Mouse (Mus musculus) megakaryocyte, embryonic 14.5 days (primary cell): Measurements from ENCODE around the gene Zfhx3. TPM values are rescaled to one million over a fixed set of nuclear protein-coding genes. Genes with fewer than 3 reads are reported as not detected.

Source experiments
- H3K27me3 ChIP-seq: replicated peaks from 2 replicates; pipeline ENCODE3; 2012; ENCODE audit warnings: inconsistent platforms
- H3K36me3 ChIP-seq: replicated peaks from 2 replicates; pipeline ENCODE3; 2012; ENCODE audit warnings: low read length, inconsistent platforms, mixed read lengths
- H3K4me1 ChIP-seq: 2 replicates; pipeline ENCODE4 v1.6.1; 2012; ENCODE audit warnings: inconsistent platforms
- H3K4me3 ChIP-seq: replicated peaks from 2 replicates; pipeline ENCODE3; 2012; ENCODE audit warnings: moderate library complexity, mild to moderate bottlenecking, inconsistent platforms
- H3K9me3 ChIP-seq: 2 replicates; pipeline ENCODE4 v1.6.1; 2012; ENCODE audit warnings: inconsistent platforms
- FLI1 ChIP-seq: IDR thresholded peaks from 2 replicates; pipeline ENCODE4 v1.6.1; 2012; ENCODE audit warnings: low read length, inconsistent platforms, mixed read lengths
- GATA1 ChIP-seq: IDR thresholded peaks from 3 replicates; pipeline ENCODE4 v1.6.1; 2012; ENCODE audit warnings: mixed read lengths, low read length, inconsistent platforms, borderline replicate concordance
- polyA plus RNA-seq: library from polyadenylated mRNA; stranded (reverse); fragments of >175 nt; gene quantifications from 2 replicates; pipeline ENCODE4 v1.2.3, GENCODE M21; 2012; ENCODE audit warnings: low replicate concordance; ENCODE audit not compliant: insufficient read depth

Gene Zfhx3
- polyA plus RNA-seq, 1 experiment: 1.1 TPM

DNA sequence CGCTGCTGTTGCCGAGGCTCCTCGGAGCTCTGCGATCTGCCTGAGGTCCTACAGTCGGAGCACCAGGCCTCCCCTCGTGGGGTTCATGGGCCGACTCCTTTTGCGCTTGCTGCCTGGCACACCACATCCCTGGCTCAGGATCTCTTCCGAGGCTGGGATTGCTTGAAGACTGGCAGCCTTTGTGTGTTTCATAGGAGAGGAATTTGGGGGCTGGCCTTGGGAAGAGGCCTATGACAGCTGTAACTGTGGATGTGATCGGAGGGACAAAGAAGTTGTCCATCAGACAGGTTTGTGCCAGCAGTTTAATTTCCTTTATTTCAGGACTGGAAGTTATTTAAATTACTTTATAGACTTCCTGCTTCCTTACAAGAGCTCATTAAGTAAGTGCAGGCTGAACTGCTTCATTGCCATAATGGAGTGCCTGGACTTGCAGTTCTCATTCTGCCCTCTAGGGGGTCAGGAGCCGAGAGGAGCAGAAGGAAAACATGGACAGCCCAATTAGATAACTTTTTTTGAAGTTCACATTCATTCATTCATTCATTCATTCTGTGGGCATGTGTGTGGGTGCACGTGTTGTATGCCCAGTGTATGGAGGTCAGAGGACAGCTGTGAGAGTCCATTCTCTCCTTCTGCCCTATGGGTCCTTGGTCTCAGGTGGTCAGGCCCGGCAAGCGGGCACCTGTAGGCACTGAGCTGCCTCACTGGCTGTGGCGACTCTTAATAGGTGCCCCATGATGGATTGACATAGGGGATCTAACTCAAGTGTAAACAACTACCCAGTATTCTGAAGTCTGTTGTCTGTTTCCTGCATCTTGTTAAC, 817.3 kb downstream of the Zfhx3 start:
- H3K9me3 ChIP-seq: no peaks in the 10 kb centered on the region
- peaks cover 10% of the 10 kb centered on the region for H3K27me3 ChIP-seq
- peaks cover 26% of the 10 kb centered on the region for H3K4me1 ChIP-seq
- H3K4me3 ChIP-seq: no peak overlapping the region
- H3K36me3 ChIP-seq: no peaks in the 10 kb centered on the region
- TF ChIP-seq FLI1 (no peak), GATA1 (no peak)

DNA sequence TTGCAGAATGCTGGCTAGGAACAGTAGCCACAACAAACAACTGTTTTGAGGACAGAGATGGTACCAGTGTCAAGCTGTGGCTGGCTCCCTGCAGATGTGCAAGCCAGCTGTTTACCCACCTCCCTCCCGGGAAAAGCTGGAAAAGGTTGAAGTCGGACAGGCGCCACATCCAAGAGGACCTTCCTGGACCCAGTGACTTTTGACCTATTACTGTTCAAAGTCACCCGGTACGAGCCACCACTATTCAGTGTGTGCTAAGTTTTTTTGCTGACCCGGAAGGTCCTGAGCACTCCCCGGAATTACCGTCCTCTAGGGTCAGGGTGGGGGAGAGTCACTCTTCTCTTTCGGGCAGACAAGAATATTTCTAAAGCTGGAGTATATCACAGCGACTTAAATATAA, 818.3 kb downstream of the Zfhx3 start:
- no peak overlapping the region for H3K4me3 ChIP-seq
- TF ChIP-seq GATA1: no peak
- no peak for TF ChIP-seq FLI1
- no peaks in the 10 kb centered on the region for H3K9me3 ChIP-seq
- no peaks in the 10 kb centered on the region for H3K36me3 ChIP-seq
- peaks cover 23% of the 10 kb centered on the region for H3K4me1 ChIP-seq
- peaks cover 9% of the 10 kb centered on the region for H3K27me3 ChIP-seq

DNA sequence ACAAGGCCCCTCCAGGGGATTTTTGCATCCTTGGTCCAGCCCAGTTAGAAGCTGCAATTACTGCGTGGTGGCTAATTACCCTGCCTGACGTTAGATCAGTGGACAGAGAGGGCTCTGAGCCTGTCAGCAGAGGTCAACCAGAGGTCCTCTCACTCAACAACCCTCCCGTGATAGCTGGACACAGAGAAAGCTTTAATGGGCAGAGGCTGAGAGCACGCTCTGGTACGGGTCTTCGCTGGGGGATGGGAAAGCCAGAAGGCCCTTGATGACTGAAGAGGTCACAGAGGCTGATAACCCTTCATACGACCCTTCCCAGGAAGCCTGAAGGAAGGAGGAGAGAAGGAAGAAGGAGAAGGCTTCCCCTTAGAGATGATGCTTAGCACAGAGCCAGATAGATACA, 820.1 kb downstream of the Zfhx3 start:
- TF ChIP-seq GATA1 (no peak), FLI1 (no peak)
- Histone ChIP-seq H3K9me3 (no peaks in the 10 kb centered on the region), H3K4me1 (peaks cover 17% of the 10 kb centered on the region), H3K36me3 (no peaks in the 10 kb centered on the region), H3K27me3 (peaks cover 8% of the 10 kb centered on the region), H3K4me3 (no peak overlapping the region)

DNA sequence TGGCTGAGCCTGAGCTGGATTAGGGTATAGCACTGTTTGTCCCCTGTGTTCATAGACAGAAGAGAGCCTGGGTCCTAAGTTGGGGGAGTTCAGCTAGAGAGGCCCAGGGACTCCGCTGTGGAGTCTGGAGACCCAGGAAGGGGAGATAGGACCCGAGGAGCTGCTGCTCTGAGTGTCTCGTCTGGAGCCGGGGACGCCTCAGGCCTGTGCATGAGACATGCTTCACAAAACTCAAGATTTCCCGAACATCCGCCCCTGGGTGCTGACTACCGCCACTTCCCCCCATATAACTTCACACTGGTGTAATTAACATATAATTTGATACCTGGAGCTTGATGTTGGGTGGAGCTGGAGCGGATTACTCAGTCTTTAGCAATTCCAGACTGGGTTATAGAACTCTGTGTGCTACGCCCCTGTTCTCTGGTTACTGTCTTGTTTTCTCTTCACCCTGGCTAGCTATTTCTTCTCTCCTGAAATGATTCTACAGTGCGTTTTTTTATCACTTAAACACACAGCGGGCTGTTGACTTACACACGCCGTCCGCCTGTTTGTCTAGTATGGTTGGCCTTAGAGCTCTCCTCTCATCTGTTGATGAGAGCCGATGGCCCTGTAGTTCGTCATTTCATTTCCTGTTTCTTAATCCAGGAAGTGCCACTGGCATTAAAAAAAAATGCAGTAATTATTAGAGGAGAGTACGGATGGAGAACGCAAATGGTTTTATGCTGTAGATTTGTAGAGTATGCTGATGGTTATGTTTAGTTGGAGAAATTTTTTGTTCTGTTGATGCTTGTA, 822.2 kb downstream of the Zfhx3 start:
- Histone ChIP-seq H3K4me1 (peaks cover 11% of the 10 kb centered on the region), H3K9me3 (no peaks in the 10 kb centered on the region), H3K36me3 (no peaks in the 10 kb centered on the region), H3K4me3 (no peak overlapping the region), H3K27me3 (peaks cover 8% of the 10 kb centered on the region)
- TF ChIP-seq GATA1 (no peak), FLI1 (no peak)

DNA sequence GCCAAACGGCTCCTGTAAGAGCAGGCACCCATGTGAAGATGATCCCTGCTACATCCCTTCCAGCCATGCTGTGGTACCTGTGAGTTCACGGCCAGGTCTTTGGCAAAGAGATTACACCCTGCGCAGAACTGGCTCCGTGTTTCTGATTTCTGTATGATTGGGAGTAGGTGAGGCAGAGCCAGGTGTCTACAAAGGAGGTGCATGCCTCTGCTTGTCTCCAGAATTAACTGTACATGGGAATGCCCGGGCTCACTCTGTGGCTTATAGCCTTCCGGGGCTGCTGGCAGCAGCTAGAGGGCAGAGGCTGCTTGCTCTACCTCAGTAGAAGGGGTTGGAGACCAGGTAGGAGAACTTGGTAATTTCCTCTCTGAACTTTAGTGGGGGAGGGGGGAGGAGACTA, 823.7 kb downstream of the Zfhx3 start:
- Histone ChIP-seq H3K4me1 (peaks cover 8% of the 10 kb centered on the region), H3K27me3 (peaks cover 8% of the 10 kb centered on the region), H3K4me3 (no peak overlapping the region), H3K36me3 (no peaks in the 10 kb centered on the region), H3K9me3 (no peaks in the 10 kb centered on the region)
- no peak for TF ChIP-seq GATA1
- TF ChIP-seq FLI1: no peak

DNA sequence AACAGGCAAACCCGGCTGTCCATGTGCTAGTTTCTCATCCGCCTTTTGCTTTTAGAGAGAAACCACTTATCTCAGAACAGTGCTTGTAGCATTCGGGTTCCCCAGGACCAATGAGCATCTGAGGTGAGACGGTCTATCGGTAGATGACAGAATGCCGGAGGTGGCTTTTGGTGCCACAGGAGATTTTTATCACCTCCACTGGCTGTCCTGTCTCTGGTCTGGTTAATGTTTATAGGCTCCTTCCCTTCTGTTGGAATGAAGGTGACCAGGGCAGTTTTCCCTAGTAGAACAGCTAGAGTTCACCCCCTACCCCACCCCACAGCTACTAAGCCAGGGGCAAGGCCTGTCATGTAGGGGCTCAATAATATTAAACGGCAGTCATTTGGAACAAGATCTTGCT, 825.6 kb downstream of the Zfhx3 start:
- Histone ChIP-seq H3K36me3 (no peaks in the 10 kb centered on the region), H3K27me3 (peaks cover 6% of the 10 kb centered on the region), H3K4me1 (peaks cover 14% of the 10 kb centered on the region), H3K4me3 (no peak overlapping the region), H3K9me3 (no peaks in the 10 kb centered on the region)
- no peak for TF ChIP-seq FLI1
- no peak for TF ChIP-seq GATA1

DNA sequence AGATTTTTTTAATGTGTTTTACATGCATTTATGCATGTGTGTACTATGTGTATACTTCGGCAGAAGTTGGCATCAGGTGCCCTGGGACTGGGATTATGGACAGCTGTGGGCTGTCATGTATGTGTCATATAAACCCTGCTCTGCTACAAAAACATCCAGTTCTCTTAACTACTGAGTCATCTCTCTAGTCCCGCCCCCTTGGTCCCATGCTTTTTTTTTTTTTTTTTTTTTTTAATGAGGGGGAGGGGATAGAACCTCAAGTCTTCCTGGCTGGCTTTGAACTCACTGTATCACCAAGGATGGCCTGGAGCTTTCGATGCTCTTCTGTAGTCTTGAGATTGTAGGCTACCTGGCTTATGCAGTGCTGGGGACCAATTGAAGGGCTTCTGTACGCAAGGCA, 827.9 kb downstream of the Zfhx3 start:
- Histone ChIP-seq H3K4me3 (no peak overlapping the region), H3K27me3 (peaks cover 10% of the 10 kb centered on the region), H3K36me3 (no peaks in the 10 kb centered on the region), H3K9me3 (no peaks in the 10 kb centered on the region), H3K4me1 (peaks cover 7% of the 10 kb centered on the region)
- TF ChIP-seq FLI1: no peak
- no peak for TF ChIP-seq GATA1

DNA sequence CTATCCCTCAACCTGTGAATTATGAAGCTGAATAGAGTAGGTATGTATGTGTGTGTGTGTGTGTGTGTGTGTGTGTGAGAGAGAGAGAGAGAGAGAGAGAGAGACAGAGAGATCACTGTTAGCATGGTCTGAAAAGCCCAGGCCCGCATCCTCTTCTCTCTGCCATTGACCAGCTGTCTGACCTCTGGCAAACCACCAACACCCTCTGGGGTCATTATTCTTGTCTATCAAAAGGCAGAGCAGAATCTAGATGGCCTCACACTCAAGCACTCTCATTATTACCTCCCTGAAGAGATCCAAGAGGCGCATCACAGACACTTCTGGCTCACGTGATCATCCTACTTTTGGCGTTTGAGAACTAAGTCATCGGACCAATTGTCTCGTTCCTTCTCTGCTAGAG, 831.0 kb downstream of the Zfhx3 start:
- Histone ChIP-seq H3K36me3 (no peaks in the 10 kb centered on the region), H3K4me1 (peaks cover 6% of the 10 kb centered on the region; the same call in 1 of the 2 replicates), H3K9me3 (no peaks in the 10 kb centered on the region), H3K27me3 (peaks cover 8% of the 10 kb centered on the region), H3K4me3 (no peak overlapping the region)
- TF ChIP-seq GATA1: no peak

DNA sequence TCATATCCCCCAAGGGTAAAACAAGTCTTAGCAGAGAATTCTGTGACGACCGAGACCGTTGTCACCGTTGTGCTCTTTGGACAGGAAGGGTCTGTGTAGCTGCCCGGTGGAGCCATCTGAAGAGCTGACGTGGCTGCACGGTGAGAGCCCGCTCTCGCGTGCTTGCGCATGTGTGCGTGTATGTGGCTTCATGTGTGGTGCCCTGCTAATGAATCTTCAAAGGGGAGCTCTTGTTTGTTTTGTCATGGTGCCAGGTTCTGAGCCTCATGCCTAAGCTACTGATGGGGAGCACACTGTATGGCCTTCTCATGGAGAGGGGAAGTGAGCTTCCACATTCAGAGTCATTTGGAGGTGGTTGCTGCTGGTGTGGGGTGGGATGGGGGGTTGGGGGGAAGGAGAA, 835.6 kb downstream of the Zfhx3 start:
- TF ChIP-seq GATA1 (no peak), FLI1 (no peak)
- H3K27me3 ChIP-seq: peaks cover 32% of the 10 kb centered on the region
- no peaks in the 10 kb centered on the region for H3K36me3 ChIP-seq
- H3K4me3 ChIP-seq: no peak overlapping the region
- H3K9me3 ChIP-seq: no peaks in the 10 kb centered on the region
- H3K4me1 ChIP-seq: peaks cover 19% of the 10 kb centered on the region

DNA sequence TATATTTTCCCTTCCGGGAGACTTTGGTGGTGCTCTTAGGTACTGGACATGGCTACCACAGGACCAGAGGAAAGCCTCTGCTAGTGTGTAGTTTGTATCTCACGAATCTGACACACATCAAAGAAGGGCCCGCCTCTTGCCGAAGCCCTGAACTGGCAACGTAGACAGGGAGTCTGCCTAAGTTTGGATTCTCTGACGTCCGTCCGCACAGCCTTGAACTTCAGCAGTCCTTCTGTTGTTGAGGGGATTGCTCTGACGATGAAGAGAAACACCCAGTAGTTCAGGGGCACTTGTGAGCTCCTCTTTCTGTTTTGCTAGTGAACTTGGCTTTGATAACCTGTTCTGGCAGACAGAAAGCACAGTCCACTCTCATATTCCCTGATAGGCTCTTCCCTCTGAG, 836.1 kb downstream of the Zfhx3 start:
- TF ChIP-seq FLI1 (no peak), GATA1 (no peak)
- Histone ChIP-seq H3K27me3 (peaks cover 32% of the 10 kb centered on the region), H3K9me3 (no peaks in the 10 kb centered on the region), H3K4me1 (peaks cover 19% of the 10 kb centered on the region), H3K36me3 (no peaks in the 10 kb centered on the region), H3K4me3 (no peak overlapping the region)
